Mouse (Mus musculus): ENCODE data around the gene Ccdc87.

DNA sequence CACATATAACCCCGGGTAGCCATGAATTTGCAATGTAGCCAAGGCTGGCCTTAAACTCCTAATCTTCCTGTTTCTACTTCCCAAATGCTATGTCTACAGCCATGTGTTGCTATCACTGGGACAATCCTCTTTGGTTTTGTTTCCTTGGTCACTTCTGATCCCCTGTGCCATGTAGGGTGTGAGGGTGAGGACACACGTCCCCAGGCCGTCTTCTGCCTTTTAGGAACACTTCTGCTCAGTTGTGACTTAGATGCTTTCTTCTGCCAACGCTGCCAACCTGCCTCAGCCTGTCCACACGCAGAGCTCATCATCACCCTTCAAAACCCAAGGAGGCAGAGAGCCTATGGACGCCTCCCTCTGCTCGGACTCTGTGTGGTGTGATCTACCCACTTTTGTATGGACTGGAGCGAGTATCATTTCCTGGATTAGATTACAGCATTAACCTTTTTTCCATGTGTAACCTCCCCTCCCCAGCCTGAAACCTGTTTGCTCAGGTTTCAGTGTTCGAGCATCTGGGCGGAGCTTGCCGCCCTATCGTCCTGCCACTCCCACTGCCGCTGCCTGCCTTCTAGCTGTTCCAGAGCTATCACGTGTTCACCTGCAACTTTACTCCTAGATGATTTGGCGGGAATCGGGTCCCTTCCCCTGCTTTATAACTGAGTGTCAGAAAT lies 10.6 kb upstream of the Ccdc87 start:
- TF ChIP-seq CTCF (IDR thresholded peaks at IDR 0.05; ENCODE audit: insufficient read depth, low read length) (no peak), POLR2A (IDR thresholded peaks at IDR 0.05; ENCODE audit: borderline replicate concordance, extremely low read depth, low read depth, low read length) (no peak)
